Mouse (Mus musculus): ENCODE results near the gene Clgn. TPM values are rescaled to one million over a fixed set of nuclear protein-coding genes. Genes with fewer than 3 reads are reported as not detected.
A peak's percentile ranks its signal among the peaks of the same experiment; 100 is the strongest.

The Clgn gene
- polyA plus RNA-seq (2016; fragmentation: Nextera tagmentation; extraction: Ambion mirVana) = 0.14 TPM in 1 of 2 replicates, not detected in the other

DNA sequence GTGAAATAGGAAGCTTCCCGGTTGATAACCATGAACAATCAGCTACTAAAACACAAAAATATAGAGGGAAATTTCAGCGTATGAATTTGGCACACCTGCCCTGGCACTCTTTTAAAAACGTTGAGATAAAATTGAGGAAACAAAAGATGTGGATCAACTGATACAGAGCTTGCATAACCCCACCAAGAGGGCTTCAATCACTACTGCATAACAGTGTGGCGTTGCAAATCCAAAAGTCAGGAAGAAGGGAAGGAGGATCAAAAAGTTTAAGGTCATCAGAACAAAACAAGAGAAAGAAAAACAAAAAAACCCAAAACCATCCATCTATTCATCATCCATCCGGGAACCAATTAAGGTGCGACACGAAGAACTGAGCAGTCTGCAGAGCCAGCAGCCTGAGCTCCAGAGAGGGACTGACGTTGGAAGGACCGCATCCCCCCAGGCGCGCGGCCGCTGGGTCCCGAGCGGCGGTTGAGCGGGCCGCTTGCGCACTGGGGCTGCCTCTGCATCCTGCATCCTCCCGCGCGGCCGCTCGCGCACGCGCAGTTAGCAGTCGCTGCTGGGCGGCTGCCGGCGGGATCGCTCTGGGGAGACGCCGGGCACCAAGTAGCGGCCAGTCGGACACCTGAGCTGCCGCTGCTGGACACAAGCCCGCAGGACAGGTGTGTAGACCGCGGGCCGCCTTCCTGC lies at the start of gene Clgn:
Gene Clgn, plus strand, starts transcription at position 552 of the 690 bp plus-strand sequence.
- no peak within 1 kb of the TSS for H3K27ac ChIP-seq (ENCODE audit: poor library complexity, severe bottlenecking)
- peak within 1 kb of the TSS; percentile 28; the same call in 1 of the 2 replicates for H3K9ac ChIP-seq

DNA sequence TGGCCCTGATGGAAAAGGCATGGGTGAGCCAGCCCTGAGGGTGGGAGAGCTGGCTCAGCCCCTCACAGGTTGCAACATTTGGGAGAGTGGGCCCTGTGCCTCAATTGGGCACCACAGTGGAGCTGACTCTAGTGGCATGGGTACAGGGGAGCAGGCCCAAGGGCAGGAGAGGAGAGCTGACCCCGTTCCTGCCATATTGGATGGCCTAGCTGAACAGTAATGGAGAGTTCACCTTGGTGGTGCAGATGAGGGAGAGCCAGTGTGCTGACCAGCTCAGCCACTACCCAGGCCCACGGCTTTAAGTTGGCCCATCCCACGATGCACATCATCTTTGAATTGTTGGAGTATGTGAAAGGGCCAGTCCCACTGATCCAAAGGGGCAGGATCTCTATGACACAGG lies 47.6 kb upstream of the Clgn start:
- 79% methylated on average over 3 of the region's 3 CpGs for WGBS
- peak; percentile 36; the same call in 1 of the 2 replicates for ATAC-seq (ENCODE audit: insufficient number of reproducible peaks, low FRiP score)
- Histone ChIP-seq H3K36me3 (no peaks in the 10 kb centered on the region), H3K27ac (ENCODE audit: poor library complexity, severe bottlenecking) (no peak overlapping the region), H3K4me2 (no peak overlapping the region), H3K9me3 (replicated peaks) (peaks cover 6% of the 10 kb centered on the region; the same call in 1 of the 2 replicates), H3K27me3 (replicated peaks) (no peaks in the 10 kb centered on the region), H3K4me1 (replicated peaks) (no peaks in the 10 kb centered on the region), H3K4me3 (no peak overlapping the region), H3K9ac (no peak overlapping the region)

More for the DNA sequence above, at the start of gene Clgn:
- Histone ChIP-seq H3K9me3 (replicated peaks) (no peaks in the 10 kb centered on the region; the same call in 1 of the 2 replicates), H3K36me3 (no peaks in the 10 kb centered on the region), H3K4me1 (replicated peaks) (0 out of 2 replicates have a peak, but pooled peaks cover 5% of the 10 kb centered on the region), H3K27me3 (replicated peaks) (peaks cover 45% of the 10 kb centered on the region), H3K4me3 (peak within 1 kb of the TSS; percentile 41), H3K4me2 (peak within 1 kb of the TSS; percentile 64)
- 4% methylated on average over 41 of the region's 41 CpGs for WGBS
- peak; percentile 29; the same call in 1 of the 2 replicates for ATAC-seq (ENCODE audit: insufficient number of reproducible peaks, low FRiP score)

DNA sequence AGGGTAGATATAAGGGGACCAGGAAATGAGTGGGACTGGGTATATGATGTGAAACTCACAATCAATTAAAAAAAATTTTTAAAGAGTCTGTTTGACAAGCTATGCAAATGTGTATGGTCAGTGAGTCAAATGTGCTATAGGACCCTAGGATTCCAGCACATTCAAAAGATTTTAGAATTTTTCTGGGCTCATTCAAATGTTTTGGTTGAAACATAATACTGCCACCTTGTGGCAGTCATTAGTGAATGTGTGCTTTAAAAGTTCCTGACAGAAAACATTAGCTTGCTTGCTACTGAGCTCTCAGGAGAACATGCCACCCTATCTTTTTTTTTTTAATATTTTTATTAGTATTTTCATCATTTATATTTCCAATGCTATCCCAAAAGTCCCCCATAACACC lies 47.0 kb upstream of the Clgn start:
- Histone ChIP-seq H3K27me3 (replicated peaks) (no peaks in the 10 kb centered on the region), H3K4me1 (replicated peaks) (no peaks in the 10 kb centered on the region), H3K9me3 (replicated peaks) (peaks cover 6% of the 10 kb centered on the region; the same call in 1 of the 2 replicates), H3K36me3 (no peaks in the 10 kb centered on the region), H3K4me3 (no peak overlapping the region), H3K27ac (ENCODE audit: poor library complexity, severe bottlenecking) (no peak overlapping the region), H3K9ac (no peak overlapping the region), H3K4me2 (no peak overlapping the region)
- ATAC-seq (ENCODE audit: insufficient number of reproducible peaks, low FRiP score) = no peak

DNA sequence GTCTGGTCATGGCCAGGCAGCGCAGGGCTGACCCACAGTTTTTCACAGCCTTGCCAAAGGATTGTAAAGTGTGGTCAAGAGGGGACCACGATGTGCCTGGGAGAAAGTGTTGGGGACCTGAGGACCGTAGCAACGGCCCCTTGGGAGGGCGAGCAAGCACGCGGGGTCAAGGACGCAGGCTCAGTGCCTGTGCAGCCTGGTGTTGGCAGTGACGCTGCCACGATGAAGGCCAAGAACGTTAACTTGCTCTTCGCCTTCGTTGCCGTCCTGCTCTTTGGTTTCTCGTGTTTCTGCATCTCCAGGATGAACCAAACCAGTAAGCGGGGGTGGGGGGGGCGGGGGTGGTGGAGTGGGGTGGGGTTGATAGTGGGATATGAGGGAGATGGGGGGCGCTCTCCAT lies 41.4 kb upstream of the Clgn start, which contains the start of gene Mgat4d:
Gene Mgat4d, plus strand, starts transcription at position 209 of the 400 bp plus-strand sequence.
- H3K4me1 ChIP-seq (replicated peaks) = no peaks in the 10 kb centered on the region
- no peaks in the 10 kb centered on the region for H3K27me3 ChIP-seq (replicated peaks)
- no peak within 1 kb of the TSS for H3K4me3 ChIP-seq
- no peak for ATAC-seq (ENCODE audit: insufficient number of reproducible peaks, low FRiP score)
- H3K9ac ChIP-seq = no peak within 1 kb of the TSS
- WGBS = 54% methylated on average over 16 of the region's 18 CpGs
- no peak within 1 kb of the TSS for H3K27ac ChIP-seq (ENCODE audit: poor library complexity, severe bottlenecking)
- no peaks in the 10 kb centered on the region for H3K9me3 ChIP-seq (replicated peaks)
- no peak within 1 kb of the TSS for H3K4me2 ChIP-seq
- no peaks in the 10 kb centered on the region for H3K36me3 ChIP-seq

DNA sequence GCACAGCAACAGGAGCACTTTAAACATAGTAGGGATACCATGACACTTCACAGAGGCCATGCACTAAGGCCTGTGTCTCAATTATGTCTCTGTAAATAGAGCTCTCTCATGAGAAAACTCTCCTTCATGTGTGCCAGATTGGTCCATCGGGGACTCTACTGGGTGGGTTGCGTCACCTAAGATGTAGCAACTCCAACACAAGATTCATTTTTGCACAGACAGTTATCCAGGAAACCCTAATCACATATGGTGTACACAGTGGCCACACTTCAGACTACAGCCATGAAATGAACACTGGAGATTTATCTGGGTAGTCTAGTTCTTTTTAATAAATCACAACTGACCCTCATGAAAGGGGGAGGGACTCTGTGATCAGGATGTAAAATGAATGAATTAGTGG lies 38.4 kb upstream of the Clgn start:
- Histone ChIP-seq H3K27me3 (replicated peaks) (no peaks in the 10 kb centered on the region), H3K4me2 (no peak overlapping the region), H3K4me3 (no peak overlapping the region), H3K9ac (no peak overlapping the region), H3K9me3 (replicated peaks) (no peaks in the 10 kb centered on the region), H3K36me3 (no peaks in the 10 kb centered on the region), H3K27ac (ENCODE audit: poor library complexity, severe bottlenecking) (no peak overlapping the region), H3K4me1 (replicated peaks) (no peaks in the 10 kb centered on the region)
- WGBS = 84% methylated on average over 2 of the region's 2 CpGs
- no peak for ATAC-seq (ENCODE audit: insufficient number of reproducible peaks, low FRiP score)

DNA sequence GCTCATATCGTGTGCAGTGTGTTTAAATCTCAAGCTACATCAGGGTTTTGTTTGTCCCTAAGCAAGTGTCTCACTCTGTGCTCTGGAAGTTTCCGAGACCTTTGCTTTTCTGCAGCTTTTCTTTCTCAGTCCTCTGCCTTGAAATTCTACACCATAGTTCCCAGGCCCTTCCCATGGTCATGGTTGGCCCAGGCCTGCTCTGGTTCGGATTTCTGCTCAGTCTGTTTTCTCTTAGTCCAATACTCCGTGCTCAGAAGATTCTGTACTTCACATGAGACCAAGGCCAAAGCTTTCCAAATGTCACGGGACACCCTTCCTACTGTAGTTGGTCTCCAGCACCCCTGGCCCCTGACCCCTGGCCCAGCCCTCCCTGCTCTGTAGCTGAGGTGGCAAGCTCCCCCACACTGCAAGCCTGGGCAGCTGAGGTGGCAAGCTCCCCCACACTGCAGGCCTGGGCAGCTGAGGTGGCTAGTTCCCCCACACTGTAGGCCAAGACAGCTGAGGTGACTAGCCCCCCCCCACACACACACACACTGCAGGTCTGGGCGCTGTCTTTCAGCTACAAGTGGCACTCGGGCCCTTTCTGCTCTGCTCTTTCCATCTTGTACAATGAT lies 26.4 kb upstream of the Clgn start:
- H3K4me3 ChIP-seq = no peak overlapping the region
- no peaks in the 10 kb centered on the region for H3K4me1 ChIP-seq (replicated peaks)
- H3K9ac ChIP-seq = no peak overlapping the region
- no peaks in the 10 kb centered on the region for H3K36me3 ChIP-seq
- no peaks in the 10 kb centered on the region for H3K27me3 ChIP-seq (replicated peaks)
- no peak overlapping the region for H3K27ac ChIP-seq (ENCODE audit: poor library complexity, severe bottlenecking)
- H3K4me2 ChIP-seq = no peak overlapping the region
- ATAC-seq (ENCODE audit: insufficient number of reproducible peaks, low FRiP score) = no peak
- H3K9me3 ChIP-seq (replicated peaks) = no peaks in the 10 kb centered on the region
- WGBS = 65% methylated on average over 7 of the region's 7 CpGs

DNA sequence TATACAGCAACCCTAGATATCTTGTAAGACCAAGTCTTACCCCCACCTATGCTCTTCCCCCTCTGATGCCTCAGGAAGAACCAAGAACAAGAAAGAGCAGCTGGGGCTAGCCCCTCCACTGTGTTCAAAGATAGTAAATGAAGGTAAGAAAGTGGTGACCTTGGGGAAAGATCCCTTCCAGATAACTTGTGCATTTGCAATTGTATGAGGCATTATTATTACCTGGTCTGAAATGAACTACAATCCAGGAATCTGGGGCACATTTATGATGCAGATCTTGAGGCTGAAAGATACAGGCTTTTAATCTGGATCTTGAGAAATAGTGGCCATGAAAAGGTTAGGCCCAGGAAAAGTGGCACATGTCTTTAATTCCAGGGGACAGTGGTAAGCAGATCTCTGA lies 12.4 kb upstream of the Clgn start:
- no peak for ATAC-seq (ENCODE audit: insufficient number of reproducible peaks, low FRiP score)
- Histone ChIP-seq H3K36me3 (no peaks in the 10 kb centered on the region), H3K9me3 (replicated peaks) (no peaks in the 10 kb centered on the region), H3K4me3 (no peak overlapping the region), H3K4me2 (no peak overlapping the region), H3K27ac (ENCODE audit: poor library complexity, severe bottlenecking) (no peak overlapping the region), H3K9ac (no peak overlapping the region), H3K27me3 (replicated peaks) (no peaks in the 10 kb centered on the region), H3K4me1 (replicated peaks) (no peaks in the 10 kb centered on the region)

DNA sequence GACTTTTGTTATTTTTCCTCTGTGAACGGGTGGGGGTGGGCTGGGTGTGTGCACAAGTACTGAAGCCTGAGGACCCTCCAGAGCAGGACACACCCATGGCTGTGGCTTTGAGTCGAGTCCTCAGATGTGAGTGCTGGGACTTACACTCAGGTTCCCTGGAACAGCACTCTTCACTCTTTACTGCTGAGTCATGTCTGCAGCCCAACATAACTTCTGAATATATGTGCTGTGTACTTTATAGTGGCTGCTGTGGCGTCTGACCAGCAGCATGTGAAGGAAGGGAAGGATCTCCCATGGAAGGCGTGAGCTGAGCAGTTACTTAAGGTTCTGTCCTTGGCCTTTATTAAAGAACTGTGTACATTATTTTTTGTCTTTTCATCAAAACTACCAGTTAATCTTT lies 9.5 kb upstream of the Clgn start:
- no peak for ATAC-seq (ENCODE audit: insufficient number of reproducible peaks, low FRiP score)
- 65% methylated on average over 4 of the region's 4 CpGs for WGBS
- Histone ChIP-seq H3K4me2 (no peak overlapping the region), H3K27ac (ENCODE audit: poor library complexity, severe bottlenecking) (no peak overlapping the region), H3K4me1 (replicated peaks) (no peaks in the 10 kb centered on the region), H3K4me3 (no peak overlapping the region), H3K9ac (no peak overlapping the region), H3K27me3 (replicated peaks) (no peaks in the 10 kb centered on the region), H3K9me3 (replicated peaks) (no peaks in the 10 kb centered on the region), H3K36me3 (no peaks in the 10 kb centered on the region)

DNA sequence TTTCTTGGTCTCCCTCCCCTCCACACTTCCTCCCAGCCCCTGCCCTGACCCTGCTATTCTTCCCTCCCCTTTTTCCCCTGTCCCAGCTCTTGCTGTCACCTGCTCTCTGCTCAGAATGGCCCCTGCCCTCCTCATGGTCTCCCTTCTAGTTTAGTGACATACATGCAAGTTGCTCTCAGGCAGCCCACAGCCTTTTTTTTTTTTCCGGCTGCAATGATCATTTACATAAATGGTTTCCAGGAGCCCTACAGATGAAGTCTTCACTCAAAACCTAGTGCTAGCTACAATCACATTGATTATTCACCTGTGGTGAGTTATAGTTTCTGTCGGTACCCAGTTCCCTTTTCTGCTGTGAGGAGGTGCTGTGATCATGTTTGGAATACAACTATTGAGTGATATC lies 8.7 kb upstream of the Clgn start:
- ATAC-seq (ENCODE audit: insufficient number of reproducible peaks, low FRiP score) = no peak
- H3K36me3 ChIP-seq = no peaks in the 10 kb centered on the region
- H3K4me2 ChIP-seq = no peak overlapping the region
- no peak overlapping the region for H3K4me3 ChIP-seq
- H3K4me1 ChIP-seq (replicated peaks) = no peaks in the 10 kb centered on the region
- H3K9me3 ChIP-seq (replicated peaks) = no peaks in the 10 kb centered on the region
- no peaks in the 10 kb centered on the region for H3K27me3 ChIP-seq (replicated peaks)
- 81% methylated on average over 2 of the region's 2 CpGs for WGBS
- no peak overlapping the region for H3K9ac ChIP-seq
- H3K27ac ChIP-seq (ENCODE audit: poor library complexity, severe bottlenecking) = no peak overlapping the region

DNA sequence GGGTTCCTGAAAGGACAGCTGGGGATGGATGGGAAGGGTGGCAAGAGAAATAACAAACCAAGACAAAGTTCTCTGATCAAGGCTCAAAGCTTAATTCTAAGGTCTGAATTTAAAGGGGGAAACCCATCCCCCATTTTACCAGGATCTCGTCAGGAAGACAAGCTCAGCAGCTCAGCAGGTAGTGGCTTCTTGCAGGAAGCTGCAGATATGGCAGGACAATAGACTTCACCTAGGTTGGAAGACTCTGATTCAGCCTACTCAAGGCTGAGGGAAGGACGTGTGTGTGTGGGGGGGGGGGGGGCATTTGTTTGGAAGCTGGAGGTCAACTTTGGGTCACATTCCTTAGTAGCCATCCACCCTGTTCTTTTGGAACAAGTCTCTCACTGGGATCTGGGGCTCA lies 6.8 kb upstream of the Clgn start:
- no peak overlapping the region for H3K4me2 ChIP-seq
- no peak overlapping the region for H3K9ac ChIP-seq
- no peaks in the 10 kb centered on the region for H3K9me3 ChIP-seq (replicated peaks)
- peaks cover 9% of the 10 kb centered on the region; the same call in 1 of the 2 replicates for H3K27me3 ChIP-seq (replicated peaks)
- ATAC-seq (ENCODE audit: insufficient number of reproducible peaks, low FRiP score) = no peak
- H3K4me3 ChIP-seq = no peak overlapping the region
- no peaks in the 10 kb centered on the region for H3K36me3 ChIP-seq
- no peaks in the 10 kb centered on the region for H3K4me1 ChIP-seq (replicated peaks)
- no peak overlapping the region for H3K27ac ChIP-seq (ENCODE audit: poor library complexity, severe bottlenecking)
- WGBS = 17% methylated on average over 2 of the region's 2 CpGs

DNA sequence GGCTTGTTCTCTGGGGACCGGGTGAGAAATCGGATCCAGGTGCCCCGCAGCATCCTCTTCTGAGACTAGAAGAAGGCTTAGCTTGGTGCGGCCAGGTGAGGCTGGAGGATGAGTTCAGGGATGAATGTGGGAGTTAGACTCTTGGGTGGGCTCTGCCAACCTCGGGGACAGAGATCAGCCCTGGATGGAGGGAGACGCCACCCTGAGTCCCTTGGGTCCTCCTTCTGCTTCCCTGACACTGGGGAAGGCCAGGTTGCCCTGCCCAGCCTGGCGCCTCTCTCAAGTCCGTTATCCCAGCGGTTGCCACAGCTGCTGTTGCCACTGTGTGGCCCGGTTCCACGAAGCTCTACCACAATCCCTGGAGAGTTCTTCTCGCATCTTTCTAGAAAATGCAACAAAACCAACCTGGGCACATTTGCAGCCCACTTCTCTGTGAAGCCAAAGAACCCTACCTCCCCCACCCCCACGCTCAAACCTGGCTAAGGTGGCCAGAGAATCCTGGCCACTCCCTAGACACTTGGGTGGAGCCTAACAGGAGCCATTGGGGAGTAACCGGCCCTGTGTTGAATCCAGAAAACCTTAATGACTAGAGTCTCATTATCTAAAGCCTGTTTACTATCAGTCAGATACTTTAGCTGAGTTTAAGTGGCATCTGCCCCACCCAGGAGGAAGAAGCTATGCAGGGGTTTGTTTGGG lies 487 bp downstream of the Clgn start:
- Histone ChIP-seq H3K4me2 (peak overlapping the region; percentile 64), H3K9me3 (replicated peaks) (no peaks in the 10 kb centered on the region; the same call in 1 of the 2 replicates), H3K4me1 (replicated peaks) (0 out of 2 replicates have a peak, but pooled peaks cover 5% of the 10 kb centered on the region), H3K36me3 (no peaks in the 10 kb centered on the region), H3K27ac (ENCODE audit: poor library complexity, severe bottlenecking) (no peak overlapping the region), H3K4me3 (peak overlapping the region; percentile 41), H3K9ac (peak overlapping the region; percentile 28; the same call in 1 of the 2 replicates), H3K27me3 (replicated peaks) (peaks cover 45% of the 10 kb centered on the region)
- 9% methylated on average over 14 of the region's 14 CpGs for WGBS
- ATAC-seq (ENCODE audit: insufficient number of reproducible peaks, low FRiP score) = no peak
